Mouse (Mus musculus) layer of hippocampus, postnatal 36 days (tissue): ENCODE data around the gene Smok2b. TPM values are rescaled to one million over a fixed set of nuclear protein-coding genes. Genes with fewer than 3 reads are reported as not detected.
"Not testable (repeated sequence)": the region's sequence is repeated elsewhere in the genome, so short reads cannot be mapped to it uniquely, and the experiment has no call there.

ENCODE experiments used
- DNase-seq, 2 experiments: peaks; one replicate each; pipeline ENCODE4 v3.0.0; 2022
- total RNA-seq, 2 experiments: library from RNA; stranded (reverse); gene quantifications; 2 replicates each; pipeline ENCODE4 v1.2.3; 2021

The Smok2b gene
- total RNA-seq, 2 experiments from 2014 or later, result not detected

DNA sequence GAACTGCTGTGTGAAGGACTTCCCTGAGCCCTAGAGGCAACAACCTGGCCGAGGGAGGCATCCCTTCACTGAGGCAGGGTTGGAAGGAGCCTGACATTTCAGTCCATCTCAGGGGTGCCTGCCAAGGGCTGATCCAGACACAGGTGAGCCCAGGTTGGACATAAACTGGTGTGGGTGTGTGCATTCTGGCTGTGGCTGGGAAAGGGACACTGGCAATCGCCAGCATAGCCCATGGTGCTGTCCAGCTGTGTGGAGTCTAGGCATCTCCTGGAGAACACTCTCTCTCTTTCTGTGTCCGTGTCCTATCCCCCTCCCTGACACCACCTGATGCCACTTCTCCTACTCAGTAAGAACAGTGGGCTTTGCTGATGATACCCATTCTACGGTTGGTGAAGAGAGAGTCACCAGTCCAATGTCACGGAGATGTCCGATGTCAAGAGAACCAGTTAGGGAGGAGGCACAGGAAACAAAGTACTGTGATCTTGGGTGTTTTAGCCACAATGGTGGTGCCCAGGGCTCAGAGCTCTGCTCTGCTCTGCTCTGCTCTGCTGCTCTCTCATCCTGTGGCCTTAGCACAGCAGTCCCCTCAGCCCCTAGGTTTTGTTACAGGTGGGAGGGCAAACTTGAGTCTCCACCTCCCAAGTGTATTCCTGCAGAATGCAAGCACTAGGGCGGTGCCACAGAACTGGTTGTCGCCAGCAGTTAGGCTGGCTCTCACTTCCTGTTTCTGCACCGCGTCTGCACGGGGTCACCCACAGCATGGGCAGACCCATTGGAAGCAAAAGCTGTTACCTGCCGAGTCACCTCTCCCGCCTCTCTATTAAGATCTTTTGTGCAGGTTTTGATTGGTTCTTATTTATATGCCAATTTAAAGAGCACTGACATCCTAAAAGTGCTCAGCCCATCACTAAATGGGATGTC is 11.0 kb downstream of the Smok2b start:
- not testable (repeated sequence) for DNase-seq

DNA sequence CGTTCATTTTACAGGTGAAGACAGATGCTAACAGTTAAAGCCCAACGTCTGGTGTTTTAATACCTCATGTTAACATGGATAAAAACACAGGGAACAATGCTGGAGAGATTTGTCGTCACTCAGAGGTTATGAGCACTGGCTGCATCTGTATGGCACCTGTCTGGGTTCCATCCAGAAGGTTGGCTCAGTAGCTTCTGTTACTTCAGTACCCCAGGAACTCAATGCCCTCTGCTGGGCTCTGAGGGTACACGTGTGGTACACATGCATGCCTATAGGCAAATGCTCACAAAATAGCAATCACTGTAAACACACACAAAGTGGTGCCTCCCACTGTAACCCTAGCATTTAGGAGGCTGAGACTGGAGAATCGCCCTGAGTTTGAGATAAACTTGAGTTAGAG is 24.7 kb downstream of the Smok2b start:
- DNase-seq, result not testable (repeated sequence)

Other genes with a start within 250 kb of the Smok2b start
- gene Wtap, start 236.1 kb upstream of the Smok2b start, total RNA-seq, result 10 to 100 TPM; 55.6 to 63.8 TPM
- gene Sod2, start 223.4 kb upstream of the Smok2b start, total RNA-seq, result 100 to 1,000 TPM; 255 to 264 TPM
- gene Gpr31b, start 178.0 kb upstream of the Smok2b start, total RNA-seq, result not detected
- under 1 TPM; 0.18 to 0.70 TPM for gene Tcp10b, start 169.2 kb upstream of the Smok2b start, total RNA-seq
- gene Unc93a, start 98.4 kb upstream of the Smok2b start, total RNA-seq, result not detected
- not detected for gene Smok2a, start 9.1 kb upstream of the Smok2b start, total RNA-seq
- not detected for gene Tcp10c, start 124.3 kb downstream of the Smok2b start, total RNA-seq